Mouse (Mus musculus) left cerebral cortex, postnatal 36 days (tissue): Measurements from ENCODE around the gene Cytip. TPM values are rescaled to one million over a fixed set of nuclear protein-coding genes. Genes with fewer than 3 reads are reported as not detected.

Source experiments
- DNase-seq, 2 experiments: peaks; one replicate each; pipeline ENCODE4 v3.0.0; 2021 to 2022; ENCODE audit warnings: low spot score in 2 of 2, mixed read lengths in 1 of 2
- intact Hi-C: fragments of 180-260 bp; cut with DNase I; formaldehyde crosslinking; loops from one replicate; pipeline ENCODE4 v1.15.1; 2025
- total RNA-seq, 2 experiments: library from RNA; stranded (reverse); gene quantifications; 2 replicates each; pipeline ENCODE4 v1.2.3; 2021

The Cytip gene
- total RNA-seq, 2 experiments from 2014 or later, result not detected

GRCm38 (mm10) chr2:58166764-58167163 lies 28.6 kb downstream of the Cytip start:
- no peak for DNase-seq
- intact Hi-C loops, result no loop called here

- intact Hi-C loops, result no loop called here
- DNase-seq, result no peak
Measured at GRCm38 (mm10) chr2:58163457-58164181, 31.7 kb downstream of the Cytip start.

GRCm38 (mm10) chr2:58161813-58162212 lies 33.5 kb downstream of the Cytip start:
- no peak for DNase-seq
- intact Hi-C loops, result no loop called here

GRCm38 (mm10) chr2:58160541-58161307 lies 34.6 kb downstream of the Cytip start:
- intact Hi-C loops, result no loop called here
- no peak for DNase-seq

- intact Hi-C loops, result no loop called here
- no peak for DNase-seq
Measured at GRCm38 (mm10) chr2:58159880-58160279, 35.5 kb downstream of the Cytip start.

GRCm38 (mm10) chr2:58159121-58159520 lies 36.2 kb downstream of the Cytip start:
- DNase-seq, result no peak
- intact Hi-C loops, result no loop called here

- DNase-seq, result no peak
- intact Hi-C loops, result no loop called here
Measured at GRCm38 (mm10) chr2:58158539-58158938, 36.8 kb downstream of the Cytip start.

GRCm38 (mm10) chr2:58158107-58158506 lies 37.2 kb downstream of the Cytip start:
- intact Hi-C loops, result no loop called here
- no peak for DNase-seq

- DNase-seq, result no peak
- intact Hi-C loops, result no loop called here
Measured at GRCm38 (mm10) chr2:58157466-58157865, 37.9 kb downstream of the Cytip start.

GRCm38 (mm10) chr2:58156495-58157392 lies 38.6 kb downstream of the Cytip start:
- intact Hi-C loops, result no loop called here
- no peak for DNase-seq

GRCm38 (mm10) chr2:58156108-58156415 lies 39.3 kb downstream of the Cytip start:
- intact Hi-C loops, result no loop called here
- no peak for DNase-seq

- no peak for DNase-seq
- intact Hi-C loops, result no loop called here
Measured at GRCm38 (mm10) chr2:58155271-58156107, 39.8 kb downstream of the Cytip start.

- intact Hi-C loops, result no loop called here
- no peak for DNase-seq
Measured at GRCm38 (mm10) chr2:58154555-58154954, 40.8 kb downstream of the Cytip start.

GRCm38 (mm10) chr2:58153742-58154141 lies 41.6 kb downstream of the Cytip start:
- no peak for DNase-seq
- intact Hi-C loops, result no loop called here

- DNase-seq, result no peak
- intact Hi-C loops, result no loop called here
Measured at GRCm38 (mm10) chr2:58149983-58150405, 45.3 kb downstream of the Cytip start.

GRCm38 (mm10) chr2:58146572-58146971 lies 48.8 kb downstream of the Cytip start:
- intact Hi-C loops, result no loop called here
- no peak for DNase-seq

GRCm38 (mm10) chr2:58140531-58140930 lies 54.8 kb downstream of the Cytip start:
- no peak for DNase-seq
- intact Hi-C loops, result no loop called here

GRCm38 (mm10) chr2:58138611-58139010 lies 56.7 kb downstream of the Cytip start:
- intact Hi-C loops, result no loop called here

GRCm38 (mm10) chr2:58137676-58138075 lies 57.7 kb downstream of the Cytip start:
- DNase-seq, result no peak
- intact Hi-C loops, result no loop called here

More at GRCm38 (mm10) chr2:58138611-58139010, 56.7 kb downstream of the Cytip start:
- no peak for DNase-seq
